Comparison of ENCODE assay signal across 8 mouse cellular contexts in the genomic region with DNA sequence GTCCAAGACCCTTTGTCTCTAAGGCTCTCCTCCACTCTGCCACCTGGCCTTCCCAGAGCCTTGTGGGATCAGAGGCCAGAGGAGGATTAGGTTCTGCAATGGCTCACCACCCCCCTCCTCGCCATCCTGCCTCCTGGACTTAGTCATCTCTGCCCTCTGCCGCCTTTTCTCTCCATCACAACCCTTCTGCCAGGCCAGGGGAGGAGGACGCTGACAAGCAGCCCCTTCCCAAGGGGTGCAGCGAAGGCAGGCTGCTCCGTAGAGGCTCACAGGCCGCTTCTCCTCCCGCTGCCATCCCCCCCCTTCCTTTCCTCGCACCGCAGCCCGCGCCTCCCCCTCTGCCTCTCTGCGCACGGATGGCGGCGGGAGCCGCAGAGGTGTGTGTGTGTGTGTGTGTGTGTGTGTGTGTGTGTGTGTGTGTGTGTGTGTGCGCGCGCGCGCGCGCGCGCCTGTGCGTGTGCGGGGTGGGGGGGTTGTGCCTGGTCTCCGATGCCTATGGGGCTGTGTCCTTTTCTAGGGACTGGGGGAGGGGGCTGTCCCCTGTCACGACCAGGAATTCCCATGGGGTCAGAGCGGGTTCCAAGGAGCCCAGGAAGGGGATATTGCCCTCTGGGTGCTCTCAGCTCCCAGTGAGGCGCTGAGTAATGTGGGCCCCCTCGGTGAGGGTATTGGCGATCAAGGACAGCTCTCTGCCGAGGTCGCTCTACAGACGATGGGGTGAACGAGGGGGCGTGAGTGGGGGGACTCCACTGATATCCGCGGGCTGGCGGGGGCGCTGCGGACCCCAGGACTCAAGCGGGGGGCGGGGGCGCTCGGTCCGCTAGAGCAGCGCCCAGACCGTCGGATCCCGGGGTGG. TPM values are rescaled to one million over a fixed set of nuclear protein-coding genes. Genes with fewer than 3 reads are reported as not detected.
A peak's percentile ranks its signal among the peaks of the same experiment; 100 is the strongest.
DNase-seq lines count a peak whose midpoint lies in the region; ATAC-seq lines count a peak whose summit lies in the region.

A gene (plus strand): TSS at position 177 of the 856 bp plus-strand sequence.

- H3K36me3 ChIP-seq in intestine, embryonic 14.5 days (ENCODE audit: control insufficient read depth, insufficient read depth, low read length), result no peaks in the 10 kb centered on the region
- H3K36me3 ChIP-seq in limb, embryonic 15.5 days, result peaks cover 13% of the 10 kb centered on the region
- H3K36me3 ChIP-seq in neural tube, embryonic 13.5 days, result peaks cover 4% of the 10 kb centered on the region; the same call in 1 of the 2 replicates

- H3K27ac ChIP-seq in intestine, embryonic 14.5 days (ENCODE audit: low read depth), result peak within 1 kb of the TSS; percentile 33; the same call in 1 of the 2 replicates
- H3K27ac ChIP-seq in limb, embryonic 15.5 days, result peak within 1 kb of the TSS; percentile 95
- H3K27ac ChIP-seq in neural tube, embryonic 13.5 days (replicated peaks), result peak within 1 kb of the TSS; percentile 96

- DNase-seq in 3134 (ENCODE audit: extremely low read depth, insufficient read length, low spot score) (peak; percentile 71), NIH3T3 (ENCODE audit: low read depth) (peak; percentile 73)
- peak; percentile 75 to 78 for DNase-seq in cerebellum, postnatal 36 days
- DNase-seq in gastrocnemius, postnatal 25 days, result no peak
- DNase-seq in intestine, embryonic 14.5 days (ENCODE audit: low spot score), result peak; percentile 70
- no peak for DNase-seq in spleen, adult 12 weeks (ENCODE audit: low spot score)

- peak within 1 kb of the TSS; percentile 77 for H3K9ac ChIP-seq in intestine, embryonic 14.5 days (ENCODE audit: low read length)
- H3K9ac ChIP-seq in limb, embryonic 15.5 days, result peak within 1 kb of the TSS; percentile 84
- H3K9ac ChIP-seq in neural tube, embryonic 13.5 days, result peak within 1 kb of the TSS; percentile 89

- H3K4me1 ChIP-seq in intestine, embryonic 14.5 days (replicated peaks; ENCODE audit: control insufficient read depth, insufficient read depth, low read length), result peaks cover 10% of the 10 kb centered on the region
- H3K4me1 ChIP-seq in limb, embryonic 15.5 days, result peaks cover 42% of the 10 kb centered on the region
- peaks cover 34% of the 10 kb centered on the region for H3K4me1 ChIP-seq in neural tube, embryonic 13.5 days (replicated peaks)

- no peaks in the 10 kb centered on the region for H3K9me3 ChIP-seq in intestine, embryonic 14.5 days (ENCODE audit: control insufficient read depth, low read length)
- H3K9me3 ChIP-seq in limb, embryonic 15.5 days, result no peaks in the 10 kb centered on the region
- H3K9me3 ChIP-seq in neural tube, embryonic 13.5 days, result no peaks in the 10 kb centered on the region

- H3K4me2 ChIP-seq in intestine, embryonic 14.5 days (ENCODE audit: low read length), result peak within 1 kb of the TSS; percentile 94
- peak within 1 kb of the TSS; percentile 81 for H3K4me2 ChIP-seq in limb, embryonic 15.5 days
- peak within 1 kb of the TSS; percentile 73 for H3K4me2 ChIP-seq in neural tube, embryonic 13.5 days

- whole genome bisulfite sequencing in intestine, embryonic 14.5 days, result 2% methylated on average over 26 of the region's 52 CpGs
- 1% methylated on average over 48 of the region's 52 CpGs for WGBS in limb, embryonic 15.5 days
- under 1% methylated on average over 30 of the region's 52 CpGs for WGBS in neural tube, embryonic 13.5 days

- peak; percentile 26 for ATAC-seq in intestine, embryonic 14.5 days (replicated peaks; ENCODE audit: low FRiP score, low TSS enrichment, low read depth)
- no peak; the same call in 1 of the 2 replicates for ATAC-seq in limb, embryonic 15.5 days (ENCODE audit: insufficient number of reproducible peaks, low FRiP score, low TSS enrichment, low read depth)
- ATAC-seq in neural tube, embryonic 13.5 days (ENCODE audit: low read depth), result peak; percentile 78

- no peaks in the 10 kb centered on the region for H3K27me3 ChIP-seq in intestine, embryonic 14.5 days (replicated peaks; ENCODE audit: control insufficient read depth, insufficient read depth, low read length)
- H3K27me3 ChIP-seq in limb, embryonic 15.5 days, result no peaks in the 10 kb centered on the region
- H3K27me3 ChIP-seq in neural tube, embryonic 13.5 days, result no peaks in the 10 kb centered on the region

- H3K4me3 ChIP-seq in intestine, embryonic 14.5 days (ENCODE audit: low read depth, low read length), result peak within 1 kb of the TSS; percentile 68
- peak within 1 kb of the TSS; percentile 82 for H3K4me3 ChIP-seq in limb, embryonic 15.5 days
- peak within 1 kb of the TSS; percentile 74 for H3K4me3 ChIP-seq in neural tube, embryonic 13.5 days

RNA-seq across cellular contexts. Expression of the gene that starts here (rescaled TPM):
- total RNA-seq in gastrocnemius, postnatal 25 days (2021), result 10 to 100 TPM; 25.1 to 27.7 TPM
- polyA plus RNA-seq in intestine, embryonic 14.5 days (2014; fragmentation: Nextera tagmentation; extraction: Ambion mirVana), result 48.4 and 53.1 TPM in 2 replicates
- polyA plus RNA-seq in limb, embryonic 15.5 days (2015; fragmentation: Nextera tagmentation; extraction: Ambion mirVana), result 42.7 and 46.2 TPM in 2 replicates
- 49.9 and 51.1 TPM in 2 replicates for polyA plus RNA-seq in neural tube, embryonic 13.5 days (2015; fragmentation: Nextera tagmentation; extraction: Ambion mirVana)

Comparison
In these comparisons a context has a peak if more than half of its experiments do, and no peak if none do; other contexts are left out.
1. DNase-seq: peak in 3134 (single experiment), NIH3T3 (single experiment), cerebellum, postnatal 36 days (2 of 2) and intestine, embryonic 14.5 days (single experiment); none in gastrocnemius, postnatal 25 days (single experiment) and spleen, adult 12 weeks (single experiment).
2. H3K27ac ChIP-seq: peak in every context shown above with its lines; median percentile 96 in neural tube, embryonic 13.5 days; 95 in limb, embryonic 15.5 days; 33 in intestine, embryonic 14.5 days.
3. Peak in every context shown above with its lines, with median percentiles within 50 percentile points of each other: H3K4me2 ChIP-seq, H3K4me3 ChIP-seq and H3K9ac ChIP-seq.